Mouse (Mus musculus): ENCODE data around the gene Tbx4. TPM values are rescaled to one million over a fixed set of nuclear protein-coding genes. Genes with fewer than 3 reads are reported as not detected.

The Tbx4 gene
- polyA plus RNA-seq, 1 experiment from 2014 or later = 0.20 TPM

DNA sequence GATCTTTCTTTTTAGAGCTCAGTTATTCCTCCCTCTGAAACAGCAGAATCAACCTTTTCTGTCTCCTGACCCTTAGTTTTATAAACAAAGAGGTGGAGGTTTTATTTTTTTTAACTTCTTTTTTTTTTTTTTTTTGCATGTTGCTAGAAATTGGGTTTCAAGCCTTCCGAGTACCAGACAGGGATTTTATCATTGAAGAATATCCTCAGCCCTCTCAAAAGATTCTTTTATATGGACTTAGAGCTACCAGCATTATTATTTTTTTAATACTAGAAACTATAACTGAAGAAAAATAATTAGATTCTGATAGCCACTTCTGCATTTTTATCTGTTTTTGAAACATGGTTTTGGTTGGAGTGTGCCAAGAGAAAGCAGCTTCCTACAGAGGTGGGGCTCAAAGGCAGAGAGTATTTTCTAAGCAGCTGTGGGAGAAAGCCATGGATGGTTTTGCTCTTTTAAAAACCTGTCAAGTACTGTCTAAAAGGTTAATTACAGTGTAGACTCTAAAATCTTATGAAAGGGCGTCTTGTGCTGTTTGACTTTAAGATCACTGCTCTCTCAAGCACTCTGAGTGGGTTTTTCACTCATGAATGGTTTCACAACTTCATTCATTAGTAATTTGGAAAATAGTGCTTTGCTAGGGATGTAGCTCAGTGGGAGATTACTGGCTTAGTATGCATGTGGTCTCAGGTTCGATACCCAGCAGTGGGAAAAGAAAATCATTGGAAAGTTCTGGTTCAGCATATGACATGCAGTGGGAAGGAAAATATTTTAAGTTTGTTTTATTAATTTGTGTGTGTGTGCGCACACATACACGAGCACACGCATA, 70.9 kb downstream of the Tbx4 start:
- Histone ChIP-seq H3K27ac (no peak overlapping the region), H3K4me2 (replicated peaks) (no peak overlapping the region), H3K4me1 (replicated peaks) (no peaks in the 10 kb centered on the region), H3K9me3 (no peaks in the 10 kb centered on the region), H3K36me3 (no peaks in the 10 kb centered on the region), H3K9ac (replicated peaks) (no peak overlapping the region), H3K27me3 (0 out of 2 replicates have a peak, but pooled peaks cover 5% of the 10 kb centered on the region), H3K4me3 (replicated peaks) (no peak overlapping the region)
- 81% methylated on average over 6 of the region's 6 CpGs for WGBS
- ATAC-seq = no peak

- H3K27me3 ChIP-seq = 0 out of 2 replicates have a peak, but pooled peaks cover 5% of the 10 kb centered on the region
- 86% methylated on average over 5 of the region's 5 CpGs for WGBS
- no peaks in the 10 kb centered on the region for H3K9me3 ChIP-seq
- ATAC-seq = no peak
- H3K27ac ChIP-seq = no peak overlapping the region
- H3K4me1 ChIP-seq (replicated peaks) = no peaks in the 10 kb centered on the region
- H3K36me3 ChIP-seq = no peaks in the 10 kb centered on the region
- H3K4me3 ChIP-seq (replicated peaks) = no peak overlapping the region
- H3K4me2 ChIP-seq (replicated peaks) = no peak overlapping the region
- H3K9ac ChIP-seq (replicated peaks) = no peak overlapping the region
Measured at GRCm38 (mm10) chr11:85959837-85960236, 73.6 kb downstream of the Tbx4 start.

- Histone ChIP-seq H3K36me3 (no peaks in the 10 kb centered on the region), H3K4me1 (replicated peaks) (no peaks in the 10 kb centered on the region), H3K9me3 (no peaks in the 10 kb centered on the region), H3K4me2 (replicated peaks) (no peak overlapping the region), H3K4me3 (replicated peaks) (no peak overlapping the region), H3K27me3 (0 out of 2 replicates have a peak, but pooled peaks cover 5% of the 10 kb centered on the region), H3K27ac (no peak overlapping the region), H3K9ac (replicated peaks) (no peak overlapping the region)
- no peak for ATAC-seq
- 91% methylated on average over 6 of the region's 6 CpGs for WGBS
Measured at GRCm38 (mm10) chr11:85960273-85960672, 74.1 kb downstream of the Tbx4 start.

DNA sequence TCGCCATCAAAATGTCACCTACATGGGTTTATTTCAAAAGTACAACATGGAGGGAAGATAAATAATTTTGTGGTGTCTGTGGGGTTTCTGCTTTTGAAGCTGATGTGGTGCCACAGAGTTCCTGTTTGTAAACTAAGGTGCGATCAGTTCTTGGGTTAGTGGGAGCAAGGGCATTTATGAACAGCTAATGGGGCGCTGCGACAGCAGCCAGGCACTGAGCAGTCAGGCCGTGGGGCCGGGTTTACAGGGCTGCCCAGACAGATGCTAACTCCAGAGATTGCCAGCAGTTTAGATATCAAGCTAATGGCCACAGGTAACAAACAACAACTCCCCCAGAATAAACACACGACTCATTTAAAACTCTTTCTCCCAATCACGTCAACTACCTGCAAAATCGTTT, 75.3 kb downstream of the Tbx4 start:
- no peaks in the 10 kb centered on the region for H3K27me3 ChIP-seq
- no peaks in the 10 kb centered on the region for H3K9me3 ChIP-seq
- H3K4me3 ChIP-seq (replicated peaks) = no peak overlapping the region
- H3K36me3 ChIP-seq = no peaks in the 10 kb centered on the region
- H3K4me1 ChIP-seq (replicated peaks) = no peaks in the 10 kb centered on the region
- no peak overlapping the region for H3K4me2 ChIP-seq (replicated peaks)
- ATAC-seq = no peak
- WGBS = 76% methylated on average over 9 of the region's 9 CpGs
- no peak overlapping the region for H3K27ac ChIP-seq
- no peak overlapping the region for H3K9ac ChIP-seq (replicated peaks)

Other genes starting within 250 kb of the Tbx4 start
- 0.44 and 0.57 TPM in 2 replicates for gene Tbx2, start 53.9 kb upstream of the Tbx4 start, polyA plus RNA-seq (2015; fragmentation: Nextera tagmentation; extraction: Ambion mirVana)
- not detected in 2 replicates for gene Gm11444, start 36.1 kb upstream of the Tbx4 start, polyA plus RNA-seq (2015; fragmentation: Nextera tagmentation; extraction: Ambion mirVana)